Mouse (Mus musculus): ENCODE results near the gene 1600002K03Rik. TPM values are rescaled to one million over a fixed set of nuclear protein-coding genes. Genes with fewer than 3 reads are reported as not detected.
A peak's percentile ranks its signal among the peaks of the same experiment; 100 is the strongest.

1600002K03Rik gene
- polyA plus RNA-seq, 1 experiment from 2014 or later = 12.2 TPM

GRCm38 (mm10) chr10:80134421-80134820 lies 38.3 kb upstream of the 1600002K03Rik start:
- H3K27me3 ChIP-seq (ENCODE audit: control insufficient read depth, insufficient read depth, low read depth, low read length) = peaks cover 34% of the 10 kb centered on the region
- WGBS = 80% methylated on average over 9 of the region's 9 CpGs
- H3K4me1 ChIP-seq (replicated peaks; ENCODE audit: control insufficient read depth, insufficient read depth, low read length) = peaks cover 29% of the 10 kb centered on the region
- H3K27ac ChIP-seq (ENCODE audit: low read length) = no peak overlapping the region
- no peaks in the 10 kb centered on the region for H3K9me3 ChIP-seq (ENCODE audit: control insufficient read depth, low read length)
- no peak overlapping the region for H3K4me2 ChIP-seq (ENCODE audit: low read depth, low read length)
- no peak overlapping the region for H3K9ac ChIP-seq (ENCODE audit: low read length)
- ATAC-seq (ENCODE audit: low read depth) = no peak
- H3K4me3 ChIP-seq (ENCODE audit: low read length) = no peak overlapping the region
- H3K36me3 ChIP-seq (ENCODE audit: control insufficient read depth, insufficient read depth, low read length) = peaks cover 26% of the 10 kb centered on the region

GRCm38 (mm10) chr10:80135161-80135560 lies 37.6 kb upstream of the 1600002K03Rik start:
- no peak for ATAC-seq (ENCODE audit: low read depth)
- H3K27me3 ChIP-seq (ENCODE audit: control insufficient read depth, insufficient read depth, low read depth, low read length) = peaks cover 34% of the 10 kb centered on the region
- peaks cover 30% of the 10 kb centered on the region for H3K4me1 ChIP-seq (replicated peaks; ENCODE audit: control insufficient read depth, insufficient read depth, low read length)
- no peak overlapping the region for H3K9ac ChIP-seq (ENCODE audit: low read length)
- H3K9me3 ChIP-seq (ENCODE audit: control insufficient read depth, low read length) = no peaks in the 10 kb centered on the region
- H3K36me3 ChIP-seq (ENCODE audit: control insufficient read depth, insufficient read depth, low read length) = peaks cover 20% of the 10 kb centered on the region
- no peak overlapping the region for H3K27ac ChIP-seq (ENCODE audit: low read length)
- no peak overlapping the region for H3K4me3 ChIP-seq (ENCODE audit: low read length)
- 84% methylated on average over 10 of the region's 10 CpGs for WGBS
- no peak overlapping the region for H3K4me2 ChIP-seq (ENCODE audit: low read depth, low read length)

- no peak overlapping the region for H3K9ac ChIP-seq (ENCODE audit: low read length)
- H3K9me3 ChIP-seq (ENCODE audit: control insufficient read depth, low read length) = no peaks in the 10 kb centered on the region
- H3K27me3 ChIP-seq (ENCODE audit: control insufficient read depth, insufficient read depth, low read depth, low read length) = peaks cover 34% of the 10 kb centered on the region
- no peak overlapping the region for H3K4me2 ChIP-seq (ENCODE audit: low read depth, low read length)
- peaks cover 16% of the 10 kb centered on the region for H3K36me3 ChIP-seq (ENCODE audit: control insufficient read depth, insufficient read depth, low read length)
- H3K27ac ChIP-seq (ENCODE audit: low read length) = no peak overlapping the region
- ATAC-seq (ENCODE audit: low read depth) = no peak
- 90% methylated on average over 1 of the region's 1 CpGs for WGBS
- no peak overlapping the region for H3K4me3 ChIP-seq (ENCODE audit: low read length)
- peaks cover 30% of the 10 kb centered on the region for H3K4me1 ChIP-seq (replicated peaks; ENCODE audit: control insufficient read depth, insufficient read depth, low read length)
Observed at GRCm38 (mm10) chr10:80135641-80136040, 37.1 kb upstream of the 1600002K03Rik start.

- H3K4me2 ChIP-seq (ENCODE audit: low read depth, low read length) = peak overlapping the region; percentile 100
- peak overlapping the region; percentile 75 for H3K27ac ChIP-seq (ENCODE audit: low read length)
- WGBS = 7% methylated on average over 34 of the region's 49 CpGs
- H3K9ac ChIP-seq (ENCODE audit: low read length) = peak overlapping the region; percentile 79
- peaks cover 34% of the 10 kb centered on the region for H3K4me1 ChIP-seq (replicated peaks; ENCODE audit: control insufficient read depth, insufficient read depth, low read length)
- ATAC-seq (ENCODE audit: low read depth) = no peak
- H3K36me3 ChIP-seq (ENCODE audit: control insufficient read depth, insufficient read depth, low read length) = peaks cover 11% of the 10 kb centered on the region
- H3K27me3 ChIP-seq (ENCODE audit: control insufficient read depth, insufficient read depth, low read depth, low read length) = peaks cover 34% of the 10 kb centered on the region
- H3K4me3 ChIP-seq (ENCODE audit: low read length) = peak overlapping the region; percentile 74
- no peaks in the 10 kb centered on the region for H3K9me3 ChIP-seq (ENCODE audit: control insufficient read depth, low read length)
Observed at GRCm38 (mm10) chr10:80136179-80136951, 36.4 kb upstream of the 1600002K03Rik start.

GRCm38 (mm10) chr10:80136952-80137625 lies 35.7 kb upstream of the 1600002K03Rik start:
- Histone ChIP-seq H3K9ac (ENCODE audit: low read length) (peak overlapping the region; percentile 79), H3K4me2 (ENCODE audit: low read depth, low read length) (peak overlapping the region; percentile 100), H3K27me3 (ENCODE audit: control insufficient read depth, insufficient read depth, low read depth, low read length) (peaks cover 34% of the 10 kb centered on the region), H3K27ac (ENCODE audit: low read length) (peak overlapping the region; percentile 75), H3K4me3 (ENCODE audit: low read length) (peak overlapping the region; percentile 74), H3K36me3 (ENCODE audit: control insufficient read depth, insufficient read depth, low read length) (peaks cover 6% of the 10 kb centered on the region), H3K4me1 (replicated peaks; ENCODE audit: control insufficient read depth, insufficient read depth, low read length) (peaks cover 34% of the 10 kb centered on the region), H3K9me3 (ENCODE audit: control insufficient read depth, low read length) (no peaks in the 10 kb centered on the region)
- 0 out of 2 replicates have a peak, but pooled peaks have one; percentile 5 for ATAC-seq (ENCODE audit: low read depth)
- 3% methylated on average over 28 of the region's 29 CpGs for WGBS

- Histone ChIP-seq H3K9me3 (ENCODE audit: control insufficient read depth, low read length) (no peaks in the 10 kb centered on the region), H3K27me3 (ENCODE audit: control insufficient read depth, insufficient read depth, low read depth, low read length) (peaks cover 34% of the 10 kb centered on the region), H3K27ac (ENCODE audit: low read length) (peak overlapping the region; percentile 75), H3K4me2 (ENCODE audit: low read depth, low read length) (peak overlapping the region; percentile 100), H3K36me3 (ENCODE audit: control insufficient read depth, insufficient read depth, low read length) (0 out of 2 replicates have a peak, but pooled peaks cover 3% of the 10 kb centered on the region), H3K4me1 (replicated peaks; ENCODE audit: control insufficient read depth, insufficient read depth, low read length) (peaks cover 38% of the 10 kb centered on the region), H3K4me3 (ENCODE audit: low read length) (peak overlapping the region; percentile 74), H3K9ac (ENCODE audit: low read length) (peak overlapping the region; percentile 79)
- no peak for ATAC-seq (ENCODE audit: low read depth)
- 2% methylated on average over 21 of the region's 33 CpGs for WGBS
Observed at GRCm38 (mm10) chr10:80137626-80138552, 34.9 kb upstream of the 1600002K03Rik start.

GRCm38 (mm10) chr10:80138553-80139438 lies 33.9 kb upstream of the 1600002K03Rik start, which contains the start of gene Atp5d:
Gene Atp5d (plus strand): TSS chr10:80138632.
- Histone ChIP-seq H3K4me3 (ENCODE audit: low read length) (peak within 1 kb of the TSS; percentile 74), H3K9me3 (ENCODE audit: control insufficient read depth, low read length) (no peaks in the 10 kb centered on the region), H3K27ac (ENCODE audit: low read length) (peak within 1 kb of the TSS; percentile 75), H3K27me3 (ENCODE audit: control insufficient read depth, insufficient read depth, low read depth, low read length) (peaks cover 34% of the 10 kb centered on the region), H3K36me3 (ENCODE audit: control insufficient read depth, insufficient read depth, low read length) (0 out of 2 replicates have a peak, but pooled peaks cover 3% of the 10 kb centered on the region), H3K9ac (ENCODE audit: low read length) (peak within 1 kb of the TSS; percentile 79), H3K4me2 (ENCODE audit: low read depth, low read length) (peak within 1 kb of the TSS; percentile 100), H3K4me1 (replicated peaks; ENCODE audit: control insufficient read depth, insufficient read depth, low read length) (peaks cover 35% of the 10 kb centered on the region)
- peak; percentile 3; the same call in 1 of the 2 replicates for ATAC-seq (ENCODE audit: low read depth)
- under 1% methylated on average over 46 of the region's 94 CpGs for WGBS

GRCm38 (mm10) chr10:80139439-80139775 lies 33.3 kb upstream of the 1600002K03Rik start:
- Histone ChIP-seq H3K36me3 (ENCODE audit: control insufficient read depth, insufficient read depth, low read length) (peaks cover 9% of the 10 kb centered on the region), H3K27me3 (ENCODE audit: control insufficient read depth, insufficient read depth, low read depth, low read length) (peaks cover 34% of the 10 kb centered on the region), H3K4me2 (ENCODE audit: low read depth, low read length) (peak overlapping the region; percentile 100), H3K4me3 (ENCODE audit: low read length) (peak overlapping the region; percentile 74), H3K9me3 (ENCODE audit: control insufficient read depth, low read length) (no peaks in the 10 kb centered on the region), H3K27ac (ENCODE audit: low read length) (peak overlapping the region; percentile 70), H3K4me1 (replicated peaks; ENCODE audit: control insufficient read depth, insufficient read depth, low read length) (peaks cover 35% of the 10 kb centered on the region), H3K9ac (ENCODE audit: low read length) (peak overlapping the region; percentile 79)
- 0% methylated on average over 10 of the region's 10 CpGs for WGBS
- ATAC-seq (ENCODE audit: low read depth) = no peak
